Mouse (Mus musculus) layer of hippocampus, adult 6 months (tissue): ENCODE measurements around the gene Zscan4e. TPM values are rescaled to one million over a fixed set of nuclear protein-coding genes. Genes with fewer than 3 reads are reported as not detected.

Experiments used
- long read RNA-seq, 2 experiments: library from polyadenylated mRNA; unstranded; transcript quantifications; one replicate each; pipeline ENCODE4 v2.0.0; 2019 to 2020
- microRNA-seq: library from miRNA; unstranded; fragments of <30 nt; microRNA quantifications from one replicate; pipeline ENCODE4 v1.2.0, GENCODE M21; 2020
- polyA plus RNA-seq: library from polyadenylated mRNA; unstranded; fragments of <200 nt; fragmentation: Nextera tagmentation; gene quantifications from 2 replicates; pipeline ENCODE4 v1.2.3, GENCODE M21; 2021

Gene Zscan4e
- not detected in 2 replicates for polyA plus RNA-seq
- long read RNA-seq, experiment 1, result 0 reads
- long read RNA-seq, experiment 2, result 0 reads

GRCm38 (mm10) chr7:11310582-11310981 lies at the start of gene Zscan4e:
Gene Zscan4e (minus strand): TSS chr7:11310682.

Small RNAs within 50 kb of the gene (microRNA-seq; reads per million reads assigned to microRNA genes)
- gene Gm23087 (not detected), gene Gm26248 (not detected)

Other genes starting within 250 kb of the Zscan4e start
- not detected in 2 replicates for gene Zscan4-ps1, start 241.0 kb downstream of the Zscan4e start, polyA plus RNA-seq
- not detected in 2 replicates for gene Zscan4d, start 144.5 kb downstream of the Zscan4e start, polyA plus RNA-seq
- gene Zscan4f, start 87.2 kb upstream of the Zscan4e start, polyA plus RNA-seq, result not detected in 2 replicates
- not detected in 2 replicates for gene Zscan4-ps2, start 203.6 kb upstream of the Zscan4e start, polyA plus RNA-seq